Mouse (Mus musculus): ENCODE measurements around the gene Mettl7b.
"Not testable (repeated sequence)": the region's sequence is repeated elsewhere in the genome, so short reads cannot be mapped to it uniquely, and the experiment has no call there.

DNA sequence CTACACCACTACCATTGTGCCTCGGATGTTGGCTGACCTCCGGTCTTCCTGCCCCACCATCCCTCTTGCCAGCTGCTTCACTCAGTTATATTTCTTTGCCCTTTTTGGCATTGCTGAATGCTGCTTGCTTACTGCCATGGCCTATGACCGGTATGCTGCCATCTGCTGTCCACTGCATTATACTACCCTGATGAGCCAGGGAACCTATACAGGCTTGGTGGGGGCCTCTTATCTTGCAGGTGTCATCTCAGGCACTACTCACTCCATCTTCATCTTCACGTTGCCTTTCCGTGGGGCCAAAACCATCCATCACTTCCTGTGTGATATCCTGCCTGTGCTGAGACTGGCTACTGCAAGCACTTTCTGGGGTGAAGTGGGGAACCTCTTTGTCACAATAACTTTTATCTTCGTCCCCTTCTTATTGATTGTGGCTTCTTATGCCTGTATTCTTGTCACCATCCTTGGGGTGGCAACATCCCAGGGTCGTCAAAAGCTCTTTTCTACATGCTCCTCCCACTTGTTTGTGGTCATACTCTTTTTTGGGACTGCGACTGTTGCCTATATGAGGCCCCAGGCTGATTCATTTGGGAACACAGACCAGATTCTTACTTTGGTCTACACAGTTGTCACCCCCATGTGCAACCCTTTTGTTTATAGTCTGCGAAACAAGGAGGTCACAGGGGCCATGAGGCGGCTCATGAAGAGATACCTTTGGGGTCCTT is 29.5 kb upstream of the Mettl7b start:
- not testable (repeated sequence) for TF ChIP-seq CTCF, EP300 (IDR thresholded peaks at IDR 0.05; ENCODE audit: low read depth)
